Mouse (Mus musculus) bone marrow macrophage, adult 2 months (primary cell): ENCODE results near the gene Vps45.

ENCODE experiments used
- CTCF ChIP-seq: IDR thresholded peaks from 2 replicates; pipeline ENCODE4 v1.5.1; 2012; ENCODE audit warnings: low read depth, mild to moderate bottlenecking, low read length, moderate library complexity
- POLR2A ChIP-seq: IDR thresholded peaks from 2 replicates; pipeline ENCODE4 v1.6.1; 2012; ENCODE audit warnings: mild to moderate bottlenecking, low read depth, low read length, borderline replicate concordance

GRCm38 (mm10) chr3:96098168-96098567 lies 39.9 kb upstream of the Vps45 start:
- no peak for TF ChIP-seq CTCF
- no peak for TF ChIP-seq POLR2A
